Mouse (Mus musculus) C3H10T1/2 (cell line): ENCODE results near the gene Map3k6. TPM values are rescaled to one million over a fixed set of nuclear protein-coding genes. Genes with fewer than 3 reads are reported as not detected.

ENCODE experiments used
- polyA plus RNA-seq, 2 experiments: library from polyadenylated mRNA; unstranded; fragments of >200 nt; fragmentation: generic; extraction: Trizol; gene quantifications; one replicate each; pipeline ENCODE4 v1.2.1; 2012; ENCODE audit warnings: missing spikeins in 2 of 2

Gene Map3k6
- polyA plus RNA-seq = 1 to 10 TPM in 1 of 2 experiments, under 1 TPM in 1; 0.74 to 1.4 TPM

GRCm38 (mm10) chr4:133240490-133240921 lies at the start of gene Map3k6:
Gene Map3k6 (plus strand): TSS chr4:133240818.

DNA sequence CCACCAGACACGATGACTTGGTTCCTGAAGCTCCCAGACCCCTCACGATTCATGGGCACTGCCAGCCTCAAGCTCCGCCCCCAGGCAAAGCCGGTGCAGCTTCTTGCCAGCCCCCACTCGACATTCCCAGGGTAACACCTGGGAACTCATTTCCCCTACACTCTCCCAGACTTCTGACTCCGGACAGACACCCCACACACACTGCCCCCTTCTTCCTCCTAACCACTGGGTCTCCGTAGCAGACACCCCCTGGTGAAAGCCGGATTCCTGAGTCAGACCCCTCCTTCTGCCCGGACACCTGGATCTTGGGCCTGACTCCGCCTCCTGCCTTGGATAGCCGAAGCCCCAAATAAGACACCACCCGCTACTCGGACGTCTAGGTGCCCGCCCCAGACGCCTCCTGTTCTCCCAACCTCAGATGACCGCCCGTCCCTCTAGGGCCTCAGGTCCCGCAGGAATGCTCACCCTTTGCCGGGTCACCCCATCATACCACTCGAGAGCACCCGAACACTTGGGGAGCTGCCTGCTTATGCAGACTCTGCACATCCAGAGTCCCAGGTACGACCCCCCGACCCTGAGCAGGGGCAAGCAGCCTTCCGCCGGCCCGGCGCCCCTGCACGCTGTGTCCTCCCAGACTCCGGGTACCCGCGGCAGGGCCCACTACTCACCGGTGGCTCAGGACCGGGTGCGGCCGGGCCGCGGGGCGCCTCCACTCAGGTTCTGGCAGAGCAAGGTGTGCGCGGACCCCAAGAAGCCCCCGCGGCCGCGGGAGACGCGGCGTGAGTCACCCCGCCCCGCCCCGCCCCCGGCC lies 28.7 kb upstream of the Map3k6 start, which contains the start of the genes Cd164l2 and Gpr3:
Cd164l2 (plus strand) TSS at position 381 of the 811 bp plus-strand sequence.
Gpr3 (minus strand) TSS at position 786 of the 811 bp plus-strand sequence.

DNA sequence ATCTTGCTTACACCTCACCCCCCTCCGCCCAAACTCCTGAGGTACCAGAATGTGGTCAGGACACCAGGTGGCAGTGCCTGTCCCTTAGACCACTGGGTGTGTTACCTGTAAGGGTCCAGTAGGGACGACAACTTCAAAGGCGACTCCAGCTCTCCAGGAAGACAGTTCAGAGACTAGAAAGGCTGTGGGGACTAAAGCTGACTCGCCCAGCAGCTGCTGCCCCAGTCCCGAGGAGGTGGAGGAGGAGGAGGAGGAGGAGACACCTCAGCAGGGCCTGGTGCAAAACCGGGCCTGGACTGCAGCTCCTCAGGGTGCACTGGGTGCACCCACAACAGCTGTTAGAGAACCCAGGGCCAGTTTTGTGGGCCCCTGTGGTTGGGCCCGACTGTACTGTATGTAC lies 22.3 kb downstream of the Map3k6 start, which contains the start of gene Sytl1:
Sytl1 (minus strand) TSS at position 232 of the 400 bp plus-strand sequence.

GRCm38 (mm10) chr4:133277104-133278026 lies 36.7 kb downstream of the Map3k6 start, which contains the start of gene Tmem222:
Gene Tmem222 (minus strand): TSS chr4:133277792.

Other genes starting within 250 kb of the Map3k6 start
- 10 to 100 TPM in 1 of 2 experiments, 1 to 10 TPM in 1; 3.5 to 50.8 TPM for gene Ahdc1, start 229.6 kb upstream of the Map3k6 start, polyA plus RNA-seq
- 10 to 100 TPM in 1 of 2 experiments, 1 to 10 TPM in 1; 9.9 to 56.7 TPM for gene Wasf2, start 110.3 kb upstream of the Map3k6 start, polyA plus RNA-seq
- gene Cd164l2, start 28.7 kb upstream of the Map3k6 start, polyA plus RNA-seq = under 1 TPM; 0.05 to 0.11 TPM
- under 1 TPM; 0.02 to 0.13 TPM for gene Gpr3, start 28.3 kb upstream of the Map3k6 start, polyA plus RNA-seq
- 1 to 10 TPM in 1 of 2 experiments, under 1 TPM in 1; 0.62 to 3.1 TPM for gene Sytl1, start 22.3 kb downstream of the Map3k6 start, polyA plus RNA-seq
- 10 to 100 TPM; 54.9 to 80.1 TPM for gene Tmem222, start 37.0 kb downstream of the Map3k6 start, polyA plus RNA-seq
- gene Wdtc1, start 112.7 kb downstream of the Map3k6 start, polyA plus RNA-seq = 10 to 100 TPM in 1 of 2 experiments, 1 to 10 TPM in 1; 9.9 to 23.1 TPM
- gene Slc9a1, start 128.9 kb downstream of the Map3k6 start, polyA plus RNA-seq = 10 to 100 TPM in 1 of 2 experiments, 1 to 10 TPM in 1; 6.0 to 25.5 TPM
- 10 to 100 TPM; 10.2 to 10.5 TPM for gene Tent5b, start 239.3 kb downstream of the Map3k6 start, polyA plus RNA-seq